In the genomic region with DNA sequence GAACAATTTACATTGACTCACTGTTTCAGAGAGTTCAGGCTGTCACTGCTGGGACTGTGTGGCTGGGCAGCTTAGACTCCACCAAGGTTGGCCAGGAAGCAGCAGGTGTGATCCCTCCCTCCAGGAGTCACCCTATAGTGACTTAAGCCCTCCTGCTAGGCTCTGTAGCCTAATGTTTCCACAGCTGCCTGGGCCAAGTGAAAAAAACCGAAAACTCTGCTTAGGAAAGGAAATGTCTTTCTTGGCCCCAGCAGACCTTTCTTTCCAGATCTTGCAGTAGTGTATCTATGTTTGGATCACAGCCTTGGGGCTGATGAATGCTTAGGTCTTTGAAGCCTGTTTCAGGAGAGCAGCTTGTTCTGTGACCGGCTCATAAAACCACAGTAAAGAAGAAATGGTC, we compare ENCODE assay signal across 13 mouse cellular contexts. TPM values are rescaled to one million over a fixed set of nuclear protein-coding genes. Genes with fewer than 3 reads are reported as not detected.
A peak's percentile ranks its signal among the peaks of the same experiment; 100 is the strongest.
DNase-seq lines count a peak whose midpoint lies in the region; ATAC-seq and TF ChIP-seq lines count a peak whose summit lies in the region.
"Had no signal": no experiment of that assay in that cellular context is flagged by ENCODE, and none has a peak within 500 bp of the region (broad histone marks: within the 10 kb centered on the region; RNA-seq: fewer than 3 reads in every experiment).

No protein-coding gene starts in this region.

- no peak overlapping the region; the same call in 1 of the 2 replicates for H3K9ac ChIP-seq in heart, embryonic 14.5 days (ENCODE audit: low read length)
- no peak overlapping the region for H3K9ac ChIP-seq in lung, embryonic 14.5 days
- H3K9ac ChIP-seq in embryonic facial prominence, embryonic 15.5 days = no peak overlapping the region
- H3K9ac ChIP-seq in stomach, embryonic 15.5 days = no peak overlapping the region
- H3K9ac ChIP-seq: liver, embryonic 15.5 days had no signal

- peak overlapping the region in 1 of 2 experiments; percentile 19; a peak in 2 of 4 replicates for H3K27ac ChIP-seq in heart, embryonic 14.5 days (replicated peaks in 1 of 2; ENCODE audit: control insufficient read depth in 1 of 2, insufficient read depth in 1 of 2, low read depth in 2 of 2, low read length in 2 of 2)
- H3K27ac ChIP-seq in lung, embryonic 14.5 days (ENCODE audit: low read depth) = peak overlapping the region; percentile 69; the same call in 1 of the 2 replicates
- peak overlapping the region; percentile 79 for H3K27ac ChIP-seq in embryonic facial prominence, embryonic 15.5 days (replicated peaks)
- peak overlapping the region; percentile 86 for H3K27ac ChIP-seq in stomach, embryonic 15.5 days
- H3K27ac ChIP-seq: liver, embryonic 15.5 days had no signal

- H3K36me3 ChIP-seq in heart, embryonic 14.5 days (ENCODE audit: control insufficient read depth, insufficient read depth, low read length) = no peaks in the 10 kb centered on the region
- H3K36me3 ChIP-seq in lung, embryonic 14.5 days (ENCODE audit: insufficient read depth) = no peaks in the 10 kb centered on the region
- H3K36me3 ChIP-seq in embryonic facial prominence, embryonic 15.5 days = no peaks in the 10 kb centered on the region
- H3K36me3 ChIP-seq in stomach, embryonic 15.5 days = no peaks in the 10 kb centered on the region
- H3K36me3 ChIP-seq: liver, embryonic 15.5 days had no signal

- no peak overlapping the region for H3K4me3 ChIP-seq in heart, embryonic 14.5 days (ENCODE audit: control insufficient read depth in 1 of 2, insufficient read depth in 1 of 2, low read depth in 1 of 2, low read length in 2 of 2)
- H3K4me3 ChIP-seq in lung, embryonic 14.5 days (ENCODE audit: low read depth, low read length) = no peak overlapping the region
- H3K4me3 ChIP-seq in embryonic facial prominence, embryonic 15.5 days (replicated peaks) = no peak overlapping the region
- no peak overlapping the region for H3K4me3 ChIP-seq in stomach, embryonic 15.5 days (replicated peaks)
- H3K4me3 ChIP-seq: liver, embryonic 15.5 days; megakaryocyte, embryonic 14.5 days had no signal

- ATAC-seq in heart, embryonic 14.5 days (ENCODE audit: insufficient number of reproducible peaks, insufficient read depth, low FRiP score, low read depth) = peak; percentile 35; the same call in 1 of the 2 replicates
- ATAC-seq in lung, embryonic 14.5 days (ENCODE audit: insufficient read depth) = no peak
- ATAC-seq in embryonic facial prominence, embryonic 15.5 days (ENCODE audit: insufficient number of reproducible peaks, low FRiP score, low TSS enrichment, low read depth) = no peak
- ATAC-seq in stomach, embryonic 15.5 days (ENCODE audit: insufficient read depth, low FRiP score, low read depth) = no peak
- ATAC-seq: CD4-positive, CD25-positive, alpha-beta regulatory T cell, adult 4 months had no signal

- H3K9me3 ChIP-seq in heart, embryonic 14.5 days (ENCODE audit: control insufficient read depth, low read length) = no peaks in the 10 kb centered on the region
- H3K9me3 ChIP-seq in lung, embryonic 14.5 days (ENCODE audit: low read depth, low read length) = peaks cover 5% of the 10 kb centered on the region; the same call in 1 of the 2 replicates
- no peaks in the 10 kb centered on the region for H3K9me3 ChIP-seq in embryonic facial prominence, embryonic 15.5 days (replicated peaks)
- H3K9me3 ChIP-seq in stomach, embryonic 15.5 days = no peaks in the 10 kb centered on the region
- H3K9me3 ChIP-seq: liver, embryonic 15.5 days; megakaryocyte, embryonic 14.5 days had no signal

- peaks cover 8 to 12% of the 10 kb centered on the region in 2 experiments for H3K4me1 ChIP-seq in heart, embryonic 14.5 days (ENCODE audit: control insufficient read depth in 2 of 2, insufficient read depth in 2 of 2, low read length in 2 of 2)
- peaks cover 6% of the 10 kb centered on the region; the same call in 1 of the 2 replicates for H3K4me1 ChIP-seq in lung, embryonic 14.5 days (ENCODE audit: insufficient read depth)
- H3K4me1 ChIP-seq in embryonic facial prominence, embryonic 15.5 days = peaks cover 14% of the 10 kb centered on the region
- peaks cover 13% of the 10 kb centered on the region for H3K4me1 ChIP-seq in stomach, embryonic 15.5 days

- no peak overlapping the region for H3K4me2 ChIP-seq in heart, embryonic 14.5 days (ENCODE audit: low read length)
- H3K4me2 ChIP-seq in lung, embryonic 14.5 days = no peak overlapping the region
- H3K4me2 ChIP-seq in embryonic facial prominence, embryonic 15.5 days (replicated peaks) = no peak overlapping the region
- no peak overlapping the region for H3K4me2 ChIP-seq in stomach, embryonic 15.5 days
- H3K4me2 ChIP-seq: liver, embryonic 15.5 days had no signal

- no peak for DNase-seq in heart, adult 11 months
- DNase-seq in lung, embryonic 14.5 days = peak; percentile 26
- no peak for DNase-seq in lung, adult 18-20 months
- no peak for DNase-seq in frontal cortex, adult 2 months (ENCODE audit: extremely low spot score in 1 of 2, low spot score in 1 of 2)
- no peak for DNase-seq in cerebellum, adult 9-10 months
- DNase-seq: cerebellum, adult 8-10 months; heart, postnatal 10 days had no signal

- WGBS in heart, embryonic 14.5 days = 42% methylated on average over 2 of the region's 2 CpGs
- 35% methylated on average over 2 of the region's 2 CpGs for WGBS in lung, embryonic 14.5 days
- 30% methylated on average over 2 of the region's 2 CpGs for WGBS in embryonic facial prominence, embryonic 15.5 days
- 23% methylated on average over 2 of the region's 2 CpGs for WGBS in stomach, embryonic 15.5 days

- no peak for TF ChIP-seq CTCF in lung, embryonic 14.5 days (IDR thresholded peaks at IDR 0.05; ENCODE audit: low read depth)

- no peaks in the 10 kb centered on the region for H3K27me3 ChIP-seq in heart, embryonic 14.5 days (ENCODE audit: control insufficient read depth, insufficient read depth, low read length)
- H3K27me3 ChIP-seq in lung, embryonic 14.5 days (ENCODE audit: insufficient read depth, low read length) = no peaks in the 10 kb centered on the region
- H3K27me3 ChIP-seq in embryonic facial prominence, embryonic 15.5 days = no peaks in the 10 kb centered on the region
- no peaks in the 10 kb centered on the region for H3K27me3 ChIP-seq in stomach, embryonic 15.5 days (replicated peaks)
- H3K27me3 ChIP-seq: liver, embryonic 15.5 days had no signal

RNA-seq across cellular contexts. Expression of gene Rrm2, which starts 15.4 kb away (rescaled TPM):
- polyA plus RNA-seq in heart, embryonic 14.5 days (2014; fragmentation: Nextera tagmentation; extraction: Ambion mirVana) = 189 and 209 TPM in 2 replicates
- polyA plus RNA-seq in lung, embryonic 14.5 days (2014; fragmentation: Nextera tagmentation; extraction: Ambion mirVana) = 219 and 221 TPM in 2 replicates
- polyA plus RNA-seq in embryonic facial prominence, embryonic 15.5 days (2015; fragmentation: Nextera tagmentation; extraction: Ambion mirVana) = 142 and 158 TPM in 2 replicates
- polyA plus RNA-seq in stomach, embryonic 15.5 days (2015; fragmentation: Nextera tagmentation; extraction: Ambion mirVana) = 172 and 175 TPM in 2 replicates
- polyA plus RNA-seq in frontal cortex, adult 2 months (2012; rRNA removed) = 2.0 and 2.2 TPM in 2 replicates

RNA-seq across cellular contexts. Expression of gene Cys1, which starts 41.8 kb away (rescaled TPM):
- polyA plus RNA-seq in heart, embryonic 14.5 days (2014; fragmentation: Nextera tagmentation; extraction: Ambion mirVana) = 0.91 and 1.2 TPM in 2 replicates
- polyA plus RNA-seq in lung, embryonic 14.5 days (2014; fragmentation: Nextera tagmentation; extraction: Ambion mirVana) = 1.3 and 2.4 TPM in 2 replicates
- 6.2 and 6.5 TPM in 2 replicates for polyA plus RNA-seq in embryonic facial prominence, embryonic 15.5 days (2015; fragmentation: Nextera tagmentation; extraction: Ambion mirVana)
- polyA plus RNA-seq in stomach, embryonic 15.5 days (2015; fragmentation: Nextera tagmentation; extraction: Ambion mirVana) = 2.4 and 3.0 TPM in 2 replicates
- 8.5 and 9.6 TPM in 2 replicates for polyA plus RNA-seq in frontal cortex, adult 2 months (2012; rRNA removed)
- polyA plus RNA-seq: CD4-positive, CD25-positive, alpha-beta regulatory T cell, adult 4 months had no signal

Comparison
In these comparisons a context has a peak if more than half of its experiments do, and no peak if none do; other contexts are left out.
1. RNA of gene Rrm2, which starts 15.4 kb away (polyA plus RNA-seq): 219 to 221 TPM in lung, embryonic 14.5 days, 189 to 209 TPM in heart, embryonic 14.5 days, 172 to 175 TPM in stomach, embryonic 15.5 days and 142 to 158 TPM in embryonic facial prominence, embryonic 15.5 days; 2.0 to 2.2 TPM in frontal cortex, adult 2 months; every median in the first group is over 10 times any median in the second.